Mouse (Mus musculus) megakaryocyte, adult 5-6 weeks (primary cell): Measurements from ENCODE around the gene Sp9. TPM values are rescaled to one million over a fixed set of nuclear protein-coding genes. Genes with fewer than 3 reads are reported as not detected.

Experiments
- ATAC-seq: 2 replicates; pipeline ENCODE4 v1.8.0; 2016; ENCODE audit warnings: mild to moderate bottlenecking, inconsistent platforms; ENCODE audit not compliant: poor library complexity, severe bottlenecking
- total RNA-seq, 2 experiments: library from RNA; stranded (forward) in 1 of 2; stranded (reverse) in 1 of 2; fragments of 153-499, 151-499 nt in 1 of 2; fragments of 221-1000, 200-1000 nt in 1 of 2; gene quantifications; 2 replicates each; pipeline versions ENCODE4 v1.2.3 to v1.2.4; 2015 to 2017

Sp9 gene
- total RNA-seq, 2 experiments from 2014 or later = not detected

- no peak for ATAC-seq
Observed at GRCm38 (mm10) chr2:73274119-73274920, 2.6 kb downstream of the Sp9 start.

GRCm38 (mm10) chr2:73275261-73276040 is 3.7 kb downstream of the Sp9 start:
- ATAC-seq = no peak

GRCm38 (mm10) chr2:73276141-73276571 is 4.4 kb downstream of the Sp9 start:
- no peak for ATAC-seq

GRCm38 (mm10) chr2:73277021-73277708 is 5.4 kb downstream of the Sp9 start:
- no peak; the same call in 1 of the 2 replicates for ATAC-seq

GRCm38 (mm10) chr2:73277709-73278075 is 6.0 kb downstream of the Sp9 start:
- ATAC-seq = no peak

GRCm38 (mm10) chr2:73278131-73278854 is 6.6 kb downstream of the Sp9 start:
- peak; percentile 85 for ATAC-seq

- no peak for ATAC-seq
Observed at GRCm38 (mm10) chr2:73278869-73279268, 7.1 kb downstream of the Sp9 start.

GRCm38 (mm10) chr2:73279271-73280038 is 7.7 kb downstream of the Sp9 start:
- no peak for ATAC-seq

GRCm38 (mm10) chr2:73280356-73281047 is 8.8 kb downstream of the Sp9 start:
- no peak for ATAC-seq

GRCm38 (mm10) chr2:73281048-73281661 is 9.4 kb downstream of the Sp9 start:
- ATAC-seq = no peak

- ATAC-seq = no peak
Observed at GRCm38 (mm10) chr2:73281707-73282106, 10.0 kb downstream of the Sp9 start.

- ATAC-seq = no peak
Observed at GRCm38 (mm10) chr2:73285630-73286029, 13.9 kb downstream of the Sp9 start.

- ATAC-seq = no peak
Observed at GRCm38 (mm10) chr2:73291130-73291529, 19.4 kb downstream of the Sp9 start.

- no peak for ATAC-seq
Observed at GRCm38 (mm10) chr2:73295023-73295422, 23.3 kb downstream of the Sp9 start.

- ATAC-seq = no peak
Observed at GRCm38 (mm10) chr2:73298154-73298553, 26.4 kb downstream of the Sp9 start.

GRCm38 (mm10) chr2:73298841-73299240 is 27.1 kb downstream of the Sp9 start:
- no peak for ATAC-seq

GRCm38 (mm10) chr2:73301979-73302378 is 30.3 kb downstream of the Sp9 start:
- no peak for ATAC-seq

- ATAC-seq = no peak
Observed at GRCm38 (mm10) chr2:73302722-73303121, 31.0 kb downstream of the Sp9 start.

GRCm38 (mm10) chr2:73304506-73304905 is 32.8 kb downstream of the Sp9 start:
- ATAC-seq = no peak
